Mouse (Mus musculus) thymus, adult 2 months (tissue): ENCODE measurements around the gene Iqsec3.

Experiments used
- CTCF ChIP-seq: fragments of 200-500 bp; IDR thresholded peaks from 2 replicates; pipeline ENCODE4 v1.5.1; 2012; ENCODE audit warnings: mild to moderate bottlenecking, control low read depth, low read length, moderate library complexity, borderline replicate concordance; ENCODE audit not compliant: control insufficient read depth, poor library complexity, insufficient read depth; ENCODE audit errors: extremely low read depth
- POLR2A ChIP-seq: fragments of 200-500 bp; IDR thresholded peaks from 2 replicates; pipeline ENCODE4 v1.6.1; 2012; ENCODE audit warnings: mild to moderate bottlenecking, low read length, control low read depth, moderate library complexity; ENCODE audit not compliant: control insufficient read depth, poor library complexity, insufficient read depth; ENCODE audit errors: extremely low read depth

- TF ChIP-seq CTCF, result no peak
- no peak for TF ChIP-seq POLR2A
Observed at GRCm38 (mm10) chr6:121495606-121496005, 22.1 kb upstream of the Iqsec3 start.
